Mouse (Mus musculus) lung, postnatal 0 days (tissue): ENCODE measurements around the gene Ap2a1.

Experiments used
- CTCF ChIP-seq: IDR thresholded peaks from 2 replicates; pipeline ENCODE4 v1.5.1; 2016; ENCODE audit warnings: antibody characterized with exemption, mild to moderate bottlenecking
- EP300 ChIP-seq: IDR thresholded peaks from 2 replicates; pipeline ENCODE4 v1.6.1; 2016; ENCODE audit warnings: antibody characterized with exemption, mild to moderate bottlenecking, control low read depth

- no peak for TF ChIP-seq CTCF
- TF ChIP-seq EP300, result no peak
Measured at GRCm38 (mm10) chr7:44863982-44864494, 65.3 kb downstream of the Ap2a1 start.
